Mouse (Mus musculus) CH12.LX (cell line): ENCODE measurements around the gene Ano10. TPM values are rescaled to one million over a fixed set of nuclear protein-coding genes. Genes with fewer than 3 reads are reported as not detected.

Source experiments
- DNase-seq: peaks from one replicate; pipeline ENCODE4 v3.0.0-alpha.2; 2013; ENCODE audit errors: extremely low read depth
- H3K27ac ChIP-seq: 2 replicates; pipeline ENCODE4 v1.5.1; 2012; ENCODE audit warnings: low read depth, mild to moderate bottlenecking, control low read depth, moderate library complexity; ENCODE audit not compliant: insufficient read depth
- H3K27me3 ChIP-seq: replicated peaks from 2 replicates; pipeline ENCODE3; 2012; ENCODE audit warnings: inconsistent platforms
- H3K36me3 ChIP-seq, 2 experiments: replicated peaks in 1 of 2; 2 replicates each; pipeline versions ENCODE3 to v1.6.1; 2012; ENCODE audit warnings: inconsistent platforms in 1 of 2, low read length in 1 of 2, mild to moderate bottlenecking in 1 of 2, mixed read lengths in 1 of 2, moderate library complexity in 1 of 2; ENCODE audit not compliant: control insufficient read depth in 1 of 2, insufficient read depth in 1 of 2
- H3K4me1 ChIP-seq, 2 experiments: 2 replicates each; pipeline ENCODE4 v1.6.1; 2012; ENCODE audit warnings: inconsistent platforms in 1 of 2, moderate library complexity in 1 of 2; ENCODE audit not compliant: insufficient read depth in 2 of 2, control insufficient read depth in 1 of 2
- H3K4me2 ChIP-seq: 2 replicates; pipeline ENCODE4 v1.6.1; 2012; ENCODE audit warnings: low read depth, mild to moderate bottlenecking, control low read depth; ENCODE audit not compliant: poor library complexity, insufficient read depth, severe bottlenecking
- H3K4me3 ChIP-seq, 3 experiments: fragments of 150-350 bp in 1 of 3; sonication (generic) in 1 of 3; replicated peaks in 1 of 3; 2 replicates each; pipeline versions ENCODE3 to v1.5.1; 2011 to 2012; ENCODE audit warnings: low read depth in 2 of 3, low read length in 2 of 3, mild to moderate bottlenecking in 2 of 3, moderate library complexity in 2 of 3, control low read depth in 1 of 3, improper control_type of control experiment in 1 of 3, inconsistent platforms in 1 of 3, mixed read lengths in 1 of 3; ENCODE audit not compliant: poor library complexity in 1 of 3
- H3K79me2 ChIP-seq: replicated peaks from 2 replicates; pipeline ENCODE4 v1.6.1; 2012; ENCODE audit warnings: mild to moderate bottlenecking, moderate library complexity; ENCODE audit not compliant: control insufficient read depth, poor library complexity, insufficient read depth, severe bottlenecking; ENCODE audit errors: extremely low read depth
- H3K9ac ChIP-seq: 2 replicates; pipeline ENCODE4 v1.6.1; 2012; ENCODE audit warnings: low read depth, mild to moderate bottlenecking, control low read depth, moderate library complexity; ENCODE audit not compliant: insufficient read depth
- H3K9me3 ChIP-seq: replicated peaks from 2 replicates; pipeline ENCODE3; 2012; ENCODE audit warnings: low read length, inconsistent platforms, mixed read lengths
- CHD1 ChIP-seq: IDR thresholded peaks from 2 replicates; pipeline ENCODE4 v1.6.1; 2012; ENCODE audit warnings: low read depth, low read length, improper control_type of control experiment, inconsistent platforms
- CTCF ChIP-seq, 2 experiments: IDR thresholded peaks in 1 of 2; conservative IDR thresholded peaks in 1 of 2; 2 replicates each; pipeline ENCODE4 v1.5.1; 2011 to 2012; ENCODE audit warnings: low read depth in 2 of 2, low read length in 2 of 2, improper control_type of control experiment in 1 of 2, inconsistent platforms in 1 of 2, mild to moderate bottlenecking in 1 of 2, moderate library complexity in 1 of 2
- E2F4 ChIP-seq: IDR thresholded peaks from 2 replicates; pipeline ENCODE4 v1.6.1; 2011; ENCODE audit warnings: low read depth, low read length, improper control_type of control experiment; ENCODE audit not compliant: insufficient replicate concordance
- EP300 ChIP-seq: IDR thresholded peaks from 2 replicates; pipeline ENCODE4 v1.6.1; 2011; ENCODE audit warnings: low read length, improper control_type of control experiment
- GABPA ChIP-seq: IDR thresholded peaks from 2 replicates; pipeline ENCODE4 v1.6.1; 2012; ENCODE audit warnings: low read depth, low read length, improper control_type of control experiment, inconsistent platforms; ENCODE audit not compliant: insufficient replicate concordance
- IRF4 ChIP-seq: IDR thresholded peaks from 2 replicates; pipeline ENCODE4 v1.6.1; 2014; ENCODE audit warnings: low read depth, mild to moderate bottlenecking, inconsistent platforms, low read length, improper control_type of control experiment
- JUN ChIP-seq: IDR thresholded peaks from 2 replicates; pipeline ENCODE4 v1.6.1; 2011; ENCODE audit warnings: low read depth, mild to moderate bottlenecking, low read length, improper control_type of control experiment, moderate library complexity; ENCODE audit not compliant: insufficient read depth
- JUND ChIP-seq: conservative IDR thresholded peaks from 2 replicates; pipeline ENCODE4 v1.6.1; 2011; ENCODE audit warnings: low read depth, low read length, improper control_type of control experiment
- MAFK ChIP-seq: IDR thresholded peaks from 2 replicates; pipeline ENCODE4 v1.6.1; 2011; ENCODE audit warnings: low read length, improper control_type of control experiment; ENCODE audit not compliant: insufficient replicate concordance
- MXI1 ChIP-seq: IDR thresholded peaks from 2 replicates; pipeline ENCODE4 v1.6.1; 2011; ENCODE audit warnings: mild to moderate bottlenecking, low read depth, low read length, improper control_type of control experiment
- PAX5 ChIP-seq: IDR thresholded peaks from 2 replicates; pipeline ENCODE4 v1.6.1; 2012; ENCODE audit warnings: low read length, inconsistent platforms, mixed read lengths
- POLR2A ChIP-seq: IDR thresholded peaks from 2 replicates; pipeline ENCODE4 v1.6.1; 2011; ENCODE audit warnings: low read depth, mild to moderate bottlenecking, improper control_type of control experiment, low read length
- RAD21 ChIP-seq: IDR thresholded peaks from 2 replicates; pipeline ENCODE4 v1.6.1; 2011; ENCODE audit warnings: low read depth, mild to moderate bottlenecking, low read length, improper control_type of control experiment, moderate library complexity
- SIN3A ChIP-seq: IDR thresholded peaks from 2 replicates; pipeline ENCODE4 v1.6.1; 2012; ENCODE audit warnings: low read length, improper control_type of control experiment, inconsistent platforms
- SMC3 ChIP-seq: IDR thresholded peaks from 2 replicates; pipeline ENCODE4 v1.6.1; 2011; ENCODE audit warnings: low read depth, low read length, improper control_type of control experiment
- USF2 ChIP-seq: conservative IDR thresholded peaks from 2 replicates; pipeline ENCODE4 v1.6.1; 2011; ENCODE audit warnings: low read depth, low read length, improper control_type of control experiment
- ZKSCAN1 ChIP-seq: IDR thresholded peaks from 2 replicates; pipeline ENCODE4 v1.6.1; 2012; ENCODE audit warnings: low read depth, inconsistent platforms, low read length, improper control_type of control experiment, borderline replicate concordance
- dilution Hi-C: fragments of 300-500 bp; cut with MboI; formaldehyde crosslinking; loops from 2 replicates; pipeline ENCODE4 v1.14.3; 2020; ENCODE audit warnings: low sequenced_read_pairs; ENCODE audit not compliant: extremely low pct_unique_long_range_greater_than_20kb, extremely low pct_ligation_motif_present
- in situ Hi-C: fragments of 300-500 bp; cut with MboI; formaldehyde crosslinking; loops from 3 replicates; pipeline ENCODE4 v1.14.3; 2019; ENCODE audit warnings: low sequenced_read_pairs, low pct_ligation_motif_present, low pct_unique_long_range_greater_than_20kb, mixed read lengths
- polyA plus RNA-seq: library from polyadenylated mRNA; unstranded; fragments of >175 nt; gene quantifications from 2 replicates; pipeline ENCODE4 v1.2.1, GENCODE M21; 2012; ENCODE audit warnings: low read depth; ENCODE audit not compliant: insufficient read length
- total RNA-seq, 2 experiments: library from RNA; depleted of rRNA; stranded (reverse); fragments of 300-350 nt in 1 of 2; fragments of >200 nt in 1 of 2; gene quantifications; 2 replicates each; pipeline ENCODE4 v1.2.3; 2012 to 2014

Ano10 gene
- total and polyA plus RNA-seq, 3 experiments = 9.5 to 23.9 (median 12.2) TPM

DNA sequence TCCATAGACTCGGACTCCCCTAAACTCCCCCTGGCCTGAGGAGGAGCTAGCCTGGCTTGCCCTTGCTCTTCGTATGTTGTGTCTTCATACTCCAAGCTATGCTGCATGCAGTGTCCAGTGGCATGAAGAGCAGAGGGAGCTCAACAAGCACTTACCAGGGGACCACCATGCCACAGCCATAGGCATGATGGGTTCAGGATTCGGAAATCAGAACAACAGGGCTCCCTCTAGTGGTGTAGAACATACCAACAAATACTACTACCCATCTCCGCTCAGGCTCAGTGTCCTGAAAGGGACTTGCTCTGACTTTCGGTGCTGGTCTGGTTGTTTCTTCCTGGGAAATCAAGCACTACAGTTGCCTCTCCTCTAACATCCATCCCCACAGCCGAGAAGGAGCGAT, 68.9 kb downstream of the Ano10 start:
- Histone ChIP-seq H3K79me2 (no peaks in the 10 kb centered on the region), H3K27ac (no peak overlapping the region), H3K9me3 (no peaks in the 10 kb centered on the region), H3K27me3 (no peaks in the 10 kb centered on the region), H3K4me3 (no peak overlapping the region), H3K36me3 (peaks cover 4 to 5% of the 10 kb centered on the region in 2 experiments), H3K9ac (no peak overlapping the region), H3K4me2 (no peak overlapping the region), H3K4me1 (peaks cover 0 to 16% of the 10 kb centered on the region in 2 experiments; a peak in 2 of 4 replicates)
- in situ Hi-C loops = no loop called here
- dilution Hi-C loops = no loop called here
- TF ChIP-seq GABPA = no peak
- TF ChIP-seq JUN = no peak
- peak; percentile 66 for TF ChIP-seq SMC3
- peak; percentile 50 for TF ChIP-seq RAD21
- peak; percentile 70 to 74 for TF ChIP-seq CTCF (conservative IDR thresholded peaks at IDR 0.05 in 1 of 2, IDR thresholded peaks at IDR 0.05 in 1 of 2; ENCODE audit: low read depth in 2 of 2, low read length in 2 of 2)
- peak; percentile 58 for DNase-seq

DNA sequence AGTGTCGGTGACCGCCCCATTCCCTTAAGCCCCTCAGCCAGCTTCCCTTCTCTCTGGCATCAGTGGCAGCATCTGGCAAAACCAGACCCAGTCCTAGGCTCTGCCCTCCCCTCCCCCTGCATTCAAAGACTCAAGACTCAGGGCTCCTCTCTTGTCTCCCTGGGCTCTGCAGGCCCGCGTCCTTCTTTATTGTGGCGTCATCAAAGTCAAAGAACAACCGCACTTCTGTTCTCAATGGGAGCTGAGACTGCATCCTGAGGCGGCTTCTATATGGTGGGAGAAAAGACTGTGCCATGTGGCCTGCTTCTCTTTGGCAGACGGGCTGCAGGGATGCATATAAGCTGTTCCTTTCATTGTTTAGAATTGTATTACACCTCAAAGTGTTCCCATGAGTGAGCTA, 71.2 kb downstream of the Ano10 start:
- dilution Hi-C loops (no loop called here), in situ Hi-C loops (no loop called here)
- DNase-seq = no peak
- H3K27me3 ChIP-seq = no peaks in the 10 kb centered on the region
- no peak overlapping the region for H3K9ac ChIP-seq
- no peaks in the 10 kb centered on the region for H3K9me3 ChIP-seq
- H3K4me1 ChIP-seq = peaks cover 0 to 16% of the 10 kb centered on the region in 2 experiments; a peak in 2 of 4 replicates
- no peak overlapping the region for H3K4me2 ChIP-seq
- TF ChIP-seq E2F4 (no peak), PAX5 (no peak), POLR2A (no peak), ZKSCAN1 (no peak), RAD21 (no peak), USF2 (no peak), MXI1 (no peak), SIN3A (no peak), EP300 (no peak), CHD1 (no peak), SMC3 (no peak), MAFK (no peak), IRF4 (no peak), JUND (no peak), JUN (no peak)
- no peaks in the 10 kb centered on the region for H3K36me3 ChIP-seq
- no peak overlapping the region for H3K27ac ChIP-seq
- H3K79me2 ChIP-seq = no peaks in the 10 kb centered on the region
- no peak overlapping the region for H3K4me3 ChIP-seq
